Comparison of ENCODE assay signal across 9 mouse cellular contexts in the genomic region with DNA sequence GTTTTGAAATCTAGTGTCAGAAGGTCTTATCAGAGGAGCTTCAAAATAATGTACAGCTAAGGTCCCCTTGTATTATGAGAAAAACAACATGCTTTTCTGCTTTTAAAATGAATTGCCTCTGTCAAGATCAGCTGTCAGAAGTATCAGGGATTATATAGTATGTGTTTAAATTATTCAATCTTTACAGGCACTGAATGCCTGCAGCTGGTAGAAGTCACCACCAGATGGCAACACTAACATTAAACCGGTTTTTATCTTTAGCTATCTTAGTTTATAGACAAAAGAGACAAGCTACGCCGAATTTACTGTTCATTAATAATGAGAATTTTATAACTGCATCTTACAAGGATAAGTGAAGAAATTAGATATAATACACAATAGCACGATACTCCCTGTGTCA. TPM values are rescaled to one million over a fixed set of nuclear protein-coding genes. Genes with fewer than 3 reads are reported as not detected.
DNase-seq lines count a peak whose midpoint lies in the region; ATAC-seq and TF ChIP-seq lines count a peak whose summit lies in the region.
"Had no signal": no experiment of that assay in that cellular context is flagged by ENCODE, and none has a peak within 500 bp of the region (broad histone marks: within the 10 kb centered on the region; RNA-seq: fewer than 3 reads in every experiment).

No protein-coding gene starts in this region.

- no peaks in the 10 kb centered on the region for H3K27me3 ChIP-seq in midbrain, postnatal 0 days (ENCODE audit: insufficient read depth, low read length)
- H3K27me3 ChIP-seq: midbrain, embryonic 12.5 days had no signal

- TF ChIP-seq POLR2A in lung, adult 2 months (IDR thresholded peaks at IDR 0.05; ENCODE audit: borderline replicate concordance, extremely low read depth, low read depth, low read length) = no peak

- peak; percentile 17 to 43 for DNase-seq in layer of hippocampus, adult 2 months (ENCODE audit: low spot score in 2 of 2)
- no peak for DNase-seq in layer of hippocampus, postnatal 36 days
- peak; percentile 3 for DNase-seq in Muller cell, postnatal 12 days (ENCODE audit: inconsistent ontology term)
- DNase-seq in embryo, embryonic 11 days = peak; percentile 34
- peak; percentile 70 for DNase-seq in midbrain, postnatal 0 days (ENCODE audit: low spot score)
- no peak for DNase-seq in yolk sac, embryonic 10.5 days (ENCODE audit: low spot score)
- no peak for DNase-seq in gastrocnemius, postnatal 4 days (ENCODE audit: low spot score in 2 of 2)
- DNase-seq in lung, adult 2 months = no peak

- H3K4me1 ChIP-seq in midbrain, postnatal 0 days (ENCODE audit: insufficient read depth, low read length) = no peaks in the 10 kb centered on the region
- no peaks in the 10 kb centered on the region for H3K4me1 ChIP-seq in lung, adult 2 months (ENCODE audit: control insufficient read depth, insufficient read depth, low read length)
- H3K4me1 ChIP-seq: midbrain, embryonic 12.5 days had no signal

- WGBS in midbrain, postnatal 0 days = 31% methylated on average over 4 of the region's 4 CpGs
- 28% methylated on average over 4 of the region's 4 CpGs for WGBS in lung, adult 2 months

- no peaks in the 10 kb centered on the region for H3K36me3 ChIP-seq in midbrain, postnatal 0 days (ENCODE audit: insufficient read depth, low read length)
- H3K36me3 ChIP-seq: midbrain, embryonic 12.5 days had no signal

- TF ChIP-seq CTCF in layer of hippocampus, adult 2 months (conservative IDR thresholded peaks at IDR 0.05) = peak; percentile 89
- peak; percentile 83 for TF ChIP-seq CTCF in midbrain, postnatal 0 days (IDR thresholded peaks at IDR 0.05)
- no peak for TF ChIP-seq CTCF in lung, adult 2 months (IDR thresholded peaks at IDR 0.05; ENCODE audit: insufficient read depth, low read length)

- H3K4me2 ChIP-seq in midbrain, postnatal 0 days (ENCODE audit: low read depth, low read length, poor library complexity, severe bottlenecking) = no peak overlapping the region
- H3K4me2 ChIP-seq: midbrain, embryonic 12.5 days had no signal

- H3K9me3 ChIP-seq in midbrain, postnatal 0 days (ENCODE audit: low read length) = no peaks in the 10 kb centered on the region
- H3K9me3 ChIP-seq: midbrain, embryonic 12.5 days had no signal

- ATAC-seq in midbrain, postnatal 0 days (ENCODE audit: low FRiP score) = no peak

- H3K9ac ChIP-seq in midbrain, postnatal 0 days (replicated peaks; ENCODE audit: low read length, poor library complexity, severe bottlenecking) = no peak overlapping the region
- H3K9ac ChIP-seq: midbrain, embryonic 12.5 days had no signal

- no peak overlapping the region for H3K27ac ChIP-seq in layer of hippocampus, adult 2 months
- H3K27ac ChIP-seq in midbrain, postnatal 0 days (ENCODE audit: low read depth, low read length) = no peak overlapping the region
- H3K27ac ChIP-seq: midbrain, embryonic 12.5 days had no signal

- H3K4me3 ChIP-seq in layer of hippocampus, adult 2 months = peak overlapping the region; percentile 25; the same call in 1 of the 2 replicates
- H3K4me3 ChIP-seq in midbrain, postnatal 0 days (ENCODE audit: low read depth, low read length) = no peak overlapping the region
- no peak overlapping the region for H3K4me3 ChIP-seq in lung, adult 2 months (replicated peaks; ENCODE audit: extremely low read depth, low read depth, low read length)
- H3K4me3 ChIP-seq: midbrain, embryonic 12.5 days had no signal

RNA-seq across cellular contexts. Expression of a gene that starts 20.4 kb away (rescaled TPM):
- 10 to 100 TPM; 54.7 to 57.9 TPM for total RNA-seq in layer of hippocampus, adult 2 months (2021)
- total RNA-seq in layer of hippocampus, postnatal 36 days (2021) = 10 to 100 TPM; 54.9 to 59.0 TPM
- 58.2 and 81.9 TPM in 2 replicates for total RNA-seq in midbrain, postnatal 0 days (2014; rRNA removed)
- 29.4 and 32.8 TPM in 2 replicates for polyA plus RNA-seq in midbrain, postnatal 0 days (2015; fragmentation: Nextera tagmentation; extraction: Ambion mirVana)
- total RNA-seq in gastrocnemius, postnatal 4 days (2021) = 10 to 100 TPM; 24.1 to 28.4 TPM
- 2.4 and 5.6 TPM in 2 replicates for polyA plus RNA-seq in lung, adult 2 months (2012; rRNA removed)

Comparison
In these comparisons a context has a peak if more than half of its experiments do, and no peak if none do; other contexts are left out.
1. DNase-seq: peak in layer of hippocampus, adult 2 months (2 of 2), Muller cell, postnatal 12 days (single experiment), embryo, embryonic 11 days (single experiment) and midbrain, postnatal 0 days (single experiment); none in layer of hippocampus, postnatal 36 days (0 of 2), yolk sac, embryonic 10.5 days (single experiment), gastrocnemius, postnatal 4 days (0 of 2) and lung, adult 2 months (single experiment).